Mouse (Mus musculus) intestine, embryonic 15.5 days (tissue): Measurements from ENCODE around the gene Glyr1. TPM values are rescaled to one million over a fixed set of nuclear protein-coding genes. Genes with fewer than 3 reads are reported as not detected.

ENCODE experiments used
- ATAC-seq: fragments of 200-750 bp; cut with Nextera tagmentation; 2 replicates; pipeline ENCODE4 v1.8.0; 2017; ENCODE audit warnings: moderate TSS enrichment, moderate library complexity
- H3K27ac ChIP-seq: fragments of 300-500 bp; sonication (generic); 2 replicates; pipeline ENCODE4 v1.5.1; 2015; ENCODE audit warnings: mild to moderate bottlenecking, inconsistent platforms
- H3K27me3 ChIP-seq: fragments of 300-500 bp; sonication (generic); replicated peaks from 2 replicates; pipeline ENCODE4 v1.6.1; 2015; ENCODE audit warnings: inconsistent platforms
- H3K36me3 ChIP-seq: fragments of 300-500 bp; sonication (generic); 2 replicates; pipeline ENCODE4 v1.6.1; 2015; ENCODE audit warnings: inconsistent platforms
- H3K4me1 ChIP-seq: fragments of 300-500 bp; sonication (generic); replicated peaks from 2 replicates; pipeline ENCODE4 v1.6.1; 2015; ENCODE audit warnings: inconsistent platforms
- H3K4me2 ChIP-seq: fragments of 300-500 bp; sonication (generic); replicated peaks from 2 replicates; pipeline ENCODE4 v1.6.1; 2015; ENCODE audit warnings: mild to moderate bottlenecking, inconsistent platforms
- H3K4me3 ChIP-seq: fragments of 300-500 bp; sonication (generic); replicated peaks from 2 replicates; pipeline ENCODE4 v1.5.1; 2015; ENCODE audit warnings: inconsistent platforms
- H3K9ac ChIP-seq: fragments of 300-500 bp; sonication (generic); 2 replicates; pipeline ENCODE4 v1.6.1; 2015; ENCODE audit warnings: inconsistent platforms
- H3K9me3 ChIP-seq: fragments of 300-500 bp; sonication (generic); 2 replicates; pipeline ENCODE4 v1.6.1; 2016; ENCODE audit warnings: inconsistent platforms
- WGBS: fragments of 180-500 bp; shearing (Covaris S2); methylation state at CpG from one replicate; pipeline ENCODE4 v1.1.7; 2015; 5-methylcytosine and 5-hydroxymethylcytosine counted together
- polyA plus RNA-seq: library from polyadenylated mRNA; unstranded; fragments of >200 nt; fragmentation: Nextera tagmentation; extraction: Ambion mirVana; gene quantifications from 2 replicates; pipeline ENCODE4 v1.2.1, GENCODE M21; 2015

The Glyr1 gene
- polyA plus RNA-seq, 1 experiment from 2014 or later: 136 TPM

GRCm38 (mm10) chr16:5008076-5008475 is 41.6 kb downstream of the Glyr1 start:
- no peaks in the 10 kb centered on the region for H3K27me3 ChIP-seq
- peak overlapping the region; percentile 50 for H3K9ac ChIP-seq
- H3K36me3 ChIP-seq: no peaks in the 10 kb centered on the region
- peak overlapping the region; percentile 36 for H3K4me3 ChIP-seq
- H3K4me2 ChIP-seq: peak overlapping the region; percentile 56
- H3K4me1 ChIP-seq: peaks cover 12% of the 10 kb centered on the region; the same call in 1 of the 2 replicates
- H3K27ac ChIP-seq: peak overlapping the region; percentile 76
- WGBS: 70% methylated on average over 12 of the region's 12 CpGs
- no peaks in the 10 kb centered on the region for H3K9me3 ChIP-seq
- ATAC-seq: no peak

GRCm38 (mm10) chr16:5007492-5007891 is 42.2 kb downstream of the Glyr1 start:
- peaks cover 11% of the 10 kb centered on the region; the same call in 1 of the 2 replicates for H3K4me1 ChIP-seq
- H3K9me3 ChIP-seq: no peaks in the 10 kb centered on the region
- H3K27me3 ChIP-seq: no peaks in the 10 kb centered on the region
- peak overlapping the region; percentile 36 for H3K4me3 ChIP-seq
- peak overlapping the region; percentile 50 for H3K9ac ChIP-seq
- peak overlapping the region; percentile 56 for H3K4me2 ChIP-seq
- peak; percentile 53 for ATAC-seq
- no peaks in the 10 kb centered on the region for H3K36me3 ChIP-seq
- 33% methylated on average over 6 of the region's 6 CpGs for WGBS
- H3K27ac ChIP-seq: peak overlapping the region; percentile 76

GRCm38 (mm10) chr16:5007067-5007466 is 42.6 kb downstream of the Glyr1 start, which contains the start of gene Smim22:
Smim22 (plus strand) TSS chr16:5007288.
- Histone ChIP-seq H3K4me3 (peak within 1 kb of the TSS; percentile 36), H3K9me3 (no peaks in the 10 kb centered on the region), H3K27ac (peak within 1 kb of the TSS; percentile 76), H3K4me2 (peak within 1 kb of the TSS; percentile 56), H3K27me3 (no peaks in the 10 kb centered on the region), H3K4me1 (peaks cover 7% of the 10 kb centered on the region; the same call in 1 of the 2 replicates), H3K9ac (peak within 1 kb of the TSS; percentile 50), H3K36me3 (no peaks in the 10 kb centered on the region)
- 25% methylated on average over 5 of the region's 5 CpGs for WGBS
- ATAC-seq: peak; percentile 92

- Histone ChIP-seq H3K27ac (no peak overlapping the region), H3K9ac (no peak overlapping the region), H3K4me1 (peaks cover 7% of the 10 kb centered on the region), H3K36me3 (no peaks in the 10 kb centered on the region), H3K4me2 (no peak overlapping the region), H3K27me3 (no peaks in the 10 kb centered on the region), H3K4me3 (no peak overlapping the region), H3K9me3 (no peaks in the 10 kb centered on the region)
- ATAC-seq: no peak
- WGBS: 69% methylated on average over 3 of the region's 3 CpGs
Measured at GRCm38 (mm10) chr16:5000611-5001010, 49.1 kb downstream of the Glyr1 start.

GRCm38 (mm10) chr16:4998984-4999383 is 50.7 kb downstream of the Glyr1 start:
- H3K4me1 ChIP-seq: peaks cover 7% of the 10 kb centered on the region
- no peaks in the 10 kb centered on the region for H3K9me3 ChIP-seq
- WGBS: 14% methylated on average over 1 of the region's 1 CpGs
- H3K36me3 ChIP-seq: no peaks in the 10 kb centered on the region
- H3K27ac ChIP-seq: no peak overlapping the region
- no peaks in the 10 kb centered on the region for H3K27me3 ChIP-seq
- H3K9ac ChIP-seq: no peak overlapping the region
- no peak overlapping the region for H3K4me2 ChIP-seq
- ATAC-seq: peak; percentile 73
- no peak overlapping the region for H3K4me3 ChIP-seq

GRCm38 (mm10) chr16:4997553-4997952 is 52.1 kb downstream of the Glyr1 start, which contains the start of gene Sept12:
Sept12 (minus strand) TSS chr16:4997852.
- no peaks in the 10 kb centered on the region for H3K36me3 ChIP-seq
- ATAC-seq: peak; percentile 49; the same call in 1 of the 2 replicates
- 27% methylated on average over 3 of the region's 3 CpGs for WGBS
- H3K27ac ChIP-seq: no peak within 1 kb of the TSS
- H3K4me2 ChIP-seq: no peak within 1 kb of the TSS
- peaks cover 7% of the 10 kb centered on the region for H3K4me1 ChIP-seq
- H3K27me3 ChIP-seq: no peaks in the 10 kb centered on the region
- no peak within 1 kb of the TSS for H3K9ac ChIP-seq
- no peaks in the 10 kb centered on the region for H3K9me3 ChIP-seq
- H3K4me3 ChIP-seq: no peak within 1 kb of the TSS

- no peak for ATAC-seq
Measured at GRCm38 (mm10) chr16:4993276-4993675, 56.4 kb downstream of the Glyr1 start.

GRCm38 (mm10) chr16:4984717-4985116 is 64.9 kb downstream of the Glyr1 start:
- Histone ChIP-seq H3K27me3 (no peaks in the 10 kb centered on the region), H3K9me3 (no peaks in the 10 kb centered on the region)
- WGBS: 90% methylated on average over 12 of the region's 12 CpGs

More at GRCm38 (mm10) chr16:4993276-4993675, 56.4 kb downstream of the Glyr1 start:
- H3K4me1 ChIP-seq: peaks cover 4% of the 10 kb centered on the region
- H3K36me3 ChIP-seq: no peaks in the 10 kb centered on the region
- no peak overlapping the region for H3K4me2 ChIP-seq
- no peak overlapping the region for H3K4me3 ChIP-seq
- H3K9me3 ChIP-seq: no peaks in the 10 kb centered on the region
- H3K27me3 ChIP-seq: no peaks in the 10 kb centered on the region
- H3K9ac ChIP-seq: no peak overlapping the region
- no peak overlapping the region for H3K27ac ChIP-seq
- 86% methylated on average over 4 of the region's 4 CpGs for WGBS

GRCm38 (mm10) chr16:4979755-4980380 is 69.8 kb downstream of the Glyr1 start:
- H3K36me3 ChIP-seq: no peaks in the 10 kb centered on the region
- H3K4me3 ChIP-seq: no peak overlapping the region
- peak; percentile 84 for ATAC-seq
- no peak overlapping the region for H3K9ac ChIP-seq
- 0 out of 2 replicates have a peak, but pooled peaks cover 3% of the 10 kb centered on the region for H3K4me1 ChIP-seq
- H3K27me3 ChIP-seq: no peaks in the 10 kb centered on the region
- H3K27ac ChIP-seq: no peak overlapping the region
- H3K4me2 ChIP-seq: no peak overlapping the region
- no peaks in the 10 kb centered on the region for H3K9me3 ChIP-seq
- WGBS: 76% methylated on average over 4 of the region's 4 CpGs

More at GRCm38 (mm10) chr16:4984717-4985116, 64.9 kb downstream of the Glyr1 start:
- Histone ChIP-seq H3K9ac (no peak overlapping the region), H3K4me3 (no peak overlapping the region), H3K27ac (no peak overlapping the region), H3K36me3 (no peaks in the 10 kb centered on the region), H3K4me2 (no peak overlapping the region), H3K4me1 (no peaks in the 10 kb centered on the region)
- no peak for ATAC-seq

- H3K4me3 ChIP-seq: no peak overlapping the region
- no peaks in the 10 kb centered on the region for H3K27me3 ChIP-seq
- no peak overlapping the region for H3K4me2 ChIP-seq
- 0 out of 2 replicates have a peak, but pooled peaks have one; percentile 43 for ATAC-seq
- H3K9me3 ChIP-seq: no peaks in the 10 kb centered on the region
- 51% methylated on average over 5 of the region's 5 CpGs for WGBS
- H3K4me1 ChIP-seq: 0 out of 2 replicates have a peak, but pooled peaks cover 3% of the 10 kb centered on the region
- H3K9ac ChIP-seq: no peak overlapping the region
- no peaks in the 10 kb centered on the region for H3K36me3 ChIP-seq
- H3K27ac ChIP-seq: no peak overlapping the region
Measured at GRCm38 (mm10) chr16:4978275-4979051, 71.2 kb downstream of the Glyr1 start.

GRCm38 (mm10) chr16:4976180-4976579 is 73.5 kb downstream of the Glyr1 start:
- H3K4me2 ChIP-seq: no peak overlapping the region
- H3K27ac ChIP-seq: no peak overlapping the region
- H3K9ac ChIP-seq: no peak overlapping the region
- no peak for ATAC-seq
- no peaks in the 10 kb centered on the region for H3K9me3 ChIP-seq
- H3K27me3 ChIP-seq: no peaks in the 10 kb centered on the region
- no peak overlapping the region for H3K4me3 ChIP-seq
- H3K36me3 ChIP-seq: no peaks in the 10 kb centered on the region
- H3K4me1 ChIP-seq: 0 out of 2 replicates have a peak, but pooled peaks cover 3% of the 10 kb centered on the region
- 53% methylated on average over 2 of the region's 2 CpGs for WGBS

- no peaks in the 10 kb centered on the region for H3K36me3 ChIP-seq
- H3K27ac ChIP-seq: no peak overlapping the region
- 0 out of 2 replicates have a peak, but pooled peaks cover 3% of the 10 kb centered on the region for H3K4me1 ChIP-seq
- no peak overlapping the region for H3K4me3 ChIP-seq
- H3K27me3 ChIP-seq: no peaks in the 10 kb centered on the region
- no peaks in the 10 kb centered on the region for H3K9me3 ChIP-seq
- 90% methylated on average over 5 of the region's 5 CpGs for WGBS
- ATAC-seq: no peak
- H3K9ac ChIP-seq: no peak overlapping the region
- H3K4me2 ChIP-seq: no peak overlapping the region
Measured at GRCm38 (mm10) chr16:4974521-4974920, 75.1 kb downstream of the Glyr1 start.
